16 mouse cellular contexts compared by ENCODE assay signal in the genomic region with DNA sequence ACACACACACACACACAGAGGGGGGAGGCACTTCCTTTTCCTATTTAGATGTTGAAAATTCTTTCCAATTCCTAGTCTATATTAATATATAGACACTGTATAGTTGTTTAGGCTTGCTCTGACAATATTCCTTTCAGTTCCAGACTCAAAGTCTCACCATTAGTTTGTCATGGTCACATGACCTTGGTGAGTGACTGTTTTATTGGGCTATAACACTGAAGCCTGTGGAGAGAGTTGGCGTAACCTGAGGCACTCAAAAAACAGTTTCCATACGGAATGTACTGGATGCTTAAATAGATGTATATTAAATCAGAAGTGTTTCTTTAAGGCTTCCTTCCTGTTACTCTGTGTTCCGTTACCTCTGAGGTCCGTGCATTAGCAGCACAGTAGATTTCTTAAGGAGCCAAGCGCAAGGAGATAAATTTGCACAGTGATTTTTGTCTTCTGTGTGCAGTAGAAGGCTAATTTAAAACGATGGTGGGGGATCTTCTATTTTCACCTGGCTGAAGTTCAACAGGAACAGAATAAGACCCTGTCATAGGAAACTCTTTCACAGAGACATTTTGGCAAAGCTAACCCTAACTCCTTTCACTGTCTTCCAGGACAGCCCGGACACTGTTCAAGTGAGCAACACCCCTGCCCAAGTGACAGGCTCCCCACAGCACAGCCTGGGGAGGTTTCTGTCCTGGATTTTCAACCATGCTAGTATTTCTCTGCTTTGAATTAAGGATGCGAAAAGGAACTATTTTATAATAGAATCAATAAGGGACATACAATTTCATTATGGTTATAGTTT.
DNase-seq lines count a peak whose midpoint lies in the region; ATAC-seq and TF ChIP-seq lines count a peak whose summit lies in the region.
"Had no signal": no experiment of that assay in that cellular context is flagged by ENCODE, and none has a peak within 500 bp of the region (broad histone marks: within the 10 kb centered on the region; RNA-seq: fewer than 3 reads in every experiment).

No protein-coding gene starts in this region.

- no peaks in the 10 kb centered on the region for H3K27me3 ChIP-seq in heart, postnatal 0 days (ENCODE audit: control insufficient read depth, insufficient read depth, low read length)
- H3K27me3 ChIP-seq in heart, embryonic 11.5 days (ENCODE audit: control insufficient read depth, insufficient read depth, low read length): no peaks in the 10 kb centered on the region
- H3K27me3 ChIP-seq in lung, embryonic 16.5 days (ENCODE audit: control insufficient read depth, insufficient read depth, low read depth, low read length): no peaks in the 10 kb centered on the region
- H3K27me3 ChIP-seq in hindbrain, embryonic 16.5 days (replicated peaks; ENCODE audit: control insufficient read depth, insufficient read depth, low read length): no peaks in the 10 kb centered on the region
- H3K27me3 ChIP-seq: stomach, embryonic 15.5 days had no signal

- peak overlapping the region; percentile 56 for H3K27ac ChIP-seq in heart, postnatal 0 days (ENCODE audit: low read depth)
- H3K27ac ChIP-seq in heart, embryonic 11.5 days (ENCODE audit: low read depth, low read length): no peak overlapping the region
- H3K27ac ChIP-seq in lung, embryonic 16.5 days (ENCODE audit: low read length): peak overlapping the region; percentile 14; the same call in 1 of the 2 replicates
- peak overlapping the region; percentile 19; the same call in 1 of the 2 replicates for H3K27ac ChIP-seq in hindbrain, embryonic 16.5 days (ENCODE audit: low read depth, low read length)
- H3K27ac ChIP-seq: liver, embryonic 14.5 days; stomach, embryonic 15.5 days had no signal

- TF ChIP-seq CTCF in heart, postnatal 0 days (IDR thresholded peaks at IDR 0.05; ENCODE audit: low read depth): no peak

- no peak overlapping the region for H3K4me3 ChIP-seq in heart, postnatal 0 days (ENCODE audit: low read depth, low read length)
- H3K4me3 ChIP-seq in heart, embryonic 11.5 days (ENCODE audit: low read depth, low read length): no peak overlapping the region
- no peak overlapping the region for H3K4me3 ChIP-seq in lung, embryonic 16.5 days (ENCODE audit: low read length)
- no peak overlapping the region for H3K4me3 ChIP-seq in hindbrain, embryonic 16.5 days (ENCODE audit: low read length)
- H3K4me3 ChIP-seq: stomach, embryonic 15.5 days had no signal

- DNase-seq in heart, postnatal 0 days (ENCODE audit: low spot score): no peak
- DNase-seq in lung, postnatal 25 days (ENCODE audit: low spot score): no peak
- peak; percentile 47 for DNase-seq in mesoderm, embryonic 11.5 days (ENCODE audit: low read depth, low spot score)
- no peak for DNase-seq in lung, postnatal 4 days
- DNase-seq: cerebellum, adult 18-20 months; gastrocnemius, postnatal 10 days; kidney, postnatal 25 days; right cerebral cortex, postnatal 4 days; thymus, postnatal 4 days had no signal

- TF ChIP-seq EP300 in heart, postnatal 0 days (IDR thresholded peaks at IDR 0.05; ENCODE audit: low read depth): no peak

- 60% methylated on average over 8 of the region's 8 CpGs for WGBS in heart, postnatal 0 days
- WGBS in heart, embryonic 11.5 days (ENCODE audit: insufficient replicate concordance): 73% methylated on average over 8 of the region's 8 CpGs
- 65% methylated on average over 8 of the region's 8 CpGs for WGBS in lung, embryonic 16.5 days
- 62% methylated on average over 8 of the region's 8 CpGs for WGBS in hindbrain, embryonic 16.5 days

- no peak overlapping the region for H3K9ac ChIP-seq in heart, postnatal 0 days (replicated peaks; ENCODE audit: low read depth, low read length)
- no peak overlapping the region for H3K9ac ChIP-seq in heart, embryonic 11.5 days (ENCODE audit: low read depth, low read length)
- no peak overlapping the region for H3K9ac ChIP-seq in lung, embryonic 16.5 days (ENCODE audit: low read length)
- H3K9ac ChIP-seq in hindbrain, embryonic 16.5 days (ENCODE audit: low read depth, low read length): no peak overlapping the region
- H3K9ac ChIP-seq: liver, embryonic 14.5 days; stomach, embryonic 15.5 days had no signal

- peaks cover 57% of the 10 kb centered on the region for H3K4me1 ChIP-seq in heart, postnatal 0 days (ENCODE audit: control insufficient read depth, insufficient read depth)
- peaks cover 20% of the 10 kb centered on the region for H3K4me1 ChIP-seq in heart, embryonic 11.5 days (ENCODE audit: control insufficient read depth, insufficient read depth, low read length)
- peaks cover 20% of the 10 kb centered on the region for H3K4me1 ChIP-seq in lung, embryonic 16.5 days (replicated peaks; ENCODE audit: control insufficient read depth, insufficient read depth, low read length)
- peaks cover 8% of the 10 kb centered on the region for H3K4me1 ChIP-seq in hindbrain, embryonic 16.5 days (ENCODE audit: control insufficient read depth, insufficient read depth, low read depth, low read length)

- no peak for ATAC-seq in heart, postnatal 0 days (ENCODE audit: insufficient read depth, low read depth)
- ATAC-seq in heart, embryonic 11.5 days (replicated peaks; ENCODE audit: insufficient number of reproducible peaks, low FRiP score, low TSS enrichment): no peak
- no peak for ATAC-seq in lung, embryonic 16.5 days (ENCODE audit: low read depth)
- ATAC-seq in hindbrain, embryonic 16.5 days: peak; percentile 74
- ATAC-seq: activated CD4-positive, CD25-positive, alpha-beta regulatory T cell, adult 4 months; CD4-positive, CD25-positive, alpha-beta regulatory T cell, adult 4 months had no signal

- H3K4me2 ChIP-seq in heart, postnatal 0 days (ENCODE audit: low read depth, low read length): no peak overlapping the region
- no peak overlapping the region for H3K4me2 ChIP-seq in heart, embryonic 11.5 days
- no peak overlapping the region for H3K4me2 ChIP-seq in lung, embryonic 16.5 days (ENCODE audit: low read depth, low read length)
- no peak overlapping the region for H3K4me2 ChIP-seq in hindbrain, embryonic 16.5 days (ENCODE audit: low read length)
- H3K4me2 ChIP-seq: stomach, embryonic 15.5 days had no signal

- H3K36me3 ChIP-seq in heart, postnatal 0 days (replicated peaks; ENCODE audit: control insufficient read depth, insufficient read depth, low read length): no peaks in the 10 kb centered on the region
- no peaks in the 10 kb centered on the region for H3K36me3 ChIP-seq in heart, embryonic 11.5 days (ENCODE audit: control insufficient read depth, insufficient read depth, low read length)
- H3K36me3 ChIP-seq in lung, embryonic 16.5 days (ENCODE audit: control insufficient read depth, insufficient read depth, low read length): no peaks in the 10 kb centered on the region
- no peaks in the 10 kb centered on the region for H3K36me3 ChIP-seq in hindbrain, embryonic 16.5 days (ENCODE audit: control insufficient read depth, insufficient read depth, low read length)
- H3K36me3 ChIP-seq: stomach, embryonic 15.5 days had no signal

- H3K9me3 ChIP-seq in heart, postnatal 0 days (replicated peaks; ENCODE audit: control insufficient read depth, low read length): no peaks in the 10 kb centered on the region
- H3K9me3 ChIP-seq in heart, embryonic 11.5 days (replicated peaks; ENCODE audit: control insufficient read depth, low read length): no peaks in the 10 kb centered on the region
- H3K9me3 ChIP-seq in lung, embryonic 16.5 days (ENCODE audit: control insufficient read depth, low read length): no peaks in the 10 kb centered on the region
- H3K9me3 ChIP-seq in hindbrain, embryonic 16.5 days (ENCODE audit: control insufficient read depth, low read length): no peaks in the 10 kb centered on the region
- H3K9me3 ChIP-seq: stomach, embryonic 15.5 days had no signal
